Mouse (Mus musculus): ENCODE measurements at regions not wholly inside any gene's neighbourhood (a gene's known extent, or its start where the extent isn't known, plus 50 kb on each side); places are given as distances from the start of the nearest gene placed in this dataset.

DNA sequence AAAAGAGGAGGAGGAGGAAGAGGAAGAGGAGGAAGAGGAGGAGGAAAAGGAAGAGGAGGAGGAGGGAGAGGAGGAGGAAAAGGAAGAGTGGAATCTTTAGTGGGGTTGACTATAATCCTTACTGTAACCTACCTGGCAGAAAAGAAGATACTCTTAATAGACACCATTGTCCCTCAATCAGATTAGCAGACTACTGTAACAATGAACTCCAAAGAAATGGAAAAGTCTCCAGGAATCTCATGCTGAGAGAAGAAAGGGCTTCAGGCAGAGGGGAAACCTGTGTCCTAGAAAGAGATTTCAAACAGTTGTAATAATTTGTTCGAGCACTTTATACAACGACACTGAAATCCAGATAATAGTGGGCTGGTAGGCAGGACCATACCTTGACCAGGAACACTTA is 87.6 kb upstream of the Chd2 start:
- no peak overlapping the region for H3K27ac ChIP-seq (ENCODE audit: low read depth)
- H3K4me2 ChIP-seq (ENCODE audit: low read length) = no peak overlapping the region
- WGBS = 87% methylated on average over 2 of the region's 2 CpGs
- H3K9ac ChIP-seq (ENCODE audit: low read length) = no peak overlapping the region
- no peak for DNase-seq (ENCODE audit: low spot score)
- H3K4me1 ChIP-seq (replicated peaks; ENCODE audit: control insufficient read depth, insufficient read depth, low read length) = 0 out of 2 replicates have a peak, but pooled peaks cover 3% of the 10 kb centered on the region
- no peaks in the 10 kb centered on the region for H3K9me3 ChIP-seq (ENCODE audit: control insufficient read depth, low read length)
- no peak for ATAC-seq (replicated peaks; ENCODE audit: low FRiP score, low TSS enrichment, low read depth)
- H3K4me3 ChIP-seq (ENCODE audit: low read depth, low read length) = no peak overlapping the region
- H3K27me3 ChIP-seq (replicated peaks; ENCODE audit: control insufficient read depth, insufficient read depth, low read length) = no peaks in the 10 kb centered on the region
- H3K36me3 ChIP-seq (ENCODE audit: control insufficient read depth, insufficient read depth, low read length) = no peaks in the 10 kb centered on the region

DNA sequence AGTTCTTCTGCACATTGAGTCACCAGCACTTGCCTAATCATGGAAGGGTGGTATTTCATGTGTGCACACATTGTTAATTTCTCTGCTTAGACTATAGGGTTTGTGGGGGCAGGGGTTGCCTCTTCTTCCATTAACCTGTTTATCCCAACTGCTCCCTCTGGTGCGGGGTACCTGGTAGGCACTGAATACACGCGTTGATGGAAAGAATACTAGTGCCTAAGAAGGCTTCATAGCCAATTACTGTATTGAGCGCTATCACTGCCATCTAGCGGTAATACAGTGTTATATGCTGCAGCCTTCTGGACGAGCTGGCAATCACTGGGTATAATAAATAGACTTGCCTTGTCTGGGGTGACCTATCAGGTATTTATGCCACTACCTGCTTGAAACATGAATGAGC is 86.4 kb upstream of the Chd2 start:
- peak; percentile 58 for ATAC-seq (replicated peaks; ENCODE audit: low FRiP score, low TSS enrichment, low read depth)
- 1% methylated on average over 6 of the region's 6 CpGs for WGBS
- H3K27me3 ChIP-seq (replicated peaks; ENCODE audit: control insufficient read depth, insufficient read depth, low read length) = no peaks in the 10 kb centered on the region
- H3K27ac ChIP-seq (ENCODE audit: low read depth) = no peak overlapping the region
- H3K4me3 ChIP-seq (ENCODE audit: low read depth, low read length) = no peak overlapping the region
- H3K4me1 ChIP-seq (replicated peaks; ENCODE audit: control insufficient read depth, insufficient read depth, low read length) = 0 out of 2 replicates have a peak, but pooled peaks cover 3% of the 10 kb centered on the region
- no peaks in the 10 kb centered on the region for H3K9me3 ChIP-seq (ENCODE audit: control insufficient read depth, low read length)
- no peak overlapping the region for H3K9ac ChIP-seq (ENCODE audit: low read length)
- no peak overlapping the region for H3K4me2 ChIP-seq (ENCODE audit: low read length)
- peak; percentile 79 for DNase-seq (ENCODE audit: low spot score)
- H3K36me3 ChIP-seq (ENCODE audit: control insufficient read depth, insufficient read depth, low read length) = no peaks in the 10 kb centered on the region

DNA sequence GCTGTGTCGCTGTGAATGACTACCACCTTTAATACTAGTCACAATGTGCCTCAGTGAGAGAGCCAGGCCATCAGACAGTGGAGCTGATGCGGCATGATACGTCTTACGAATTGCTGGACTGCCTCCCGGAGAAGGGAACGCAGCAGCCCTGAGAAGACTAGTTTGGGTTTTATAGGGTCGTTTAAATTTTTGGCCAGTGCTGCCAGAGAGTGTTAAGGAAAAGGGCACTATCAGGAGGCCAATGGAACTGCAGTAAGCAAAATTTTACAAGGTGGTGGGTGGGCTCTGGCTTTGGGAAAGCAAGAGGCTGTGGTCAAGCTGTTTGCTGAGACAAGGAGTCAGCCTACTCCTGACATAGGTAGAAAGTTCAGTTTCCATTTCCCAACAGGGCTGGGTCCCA is 84.7 kb upstream of the Chd2 start:
- 58% methylated on average over 7 of the region's 7 CpGs for WGBS
- Histone ChIP-seq H3K27me3 (replicated peaks; ENCODE audit: control insufficient read depth, insufficient read depth, low read length) (no peaks in the 10 kb centered on the region), H3K9me3 (ENCODE audit: control insufficient read depth, low read length) (no peaks in the 10 kb centered on the region), H3K36me3 (ENCODE audit: control insufficient read depth, insufficient read depth, low read length) (no peaks in the 10 kb centered on the region), H3K4me3 (ENCODE audit: low read depth, low read length) (no peak overlapping the region), H3K27ac (ENCODE audit: low read depth) (no peak overlapping the region), H3K9ac (ENCODE audit: low read length) (no peak overlapping the region), H3K4me2 (ENCODE audit: low read length) (no peak overlapping the region), H3K4me1 (replicated peaks; ENCODE audit: control insufficient read depth, insufficient read depth, low read length) (0 out of 2 replicates have a peak, but pooled peaks cover 3% of the 10 kb centered on the region)
- no peak for ATAC-seq (replicated peaks; ENCODE audit: low FRiP score, low TSS enrichment, low read depth)
- DNase-seq (ENCODE audit: low spot score) = no peak

DNA sequence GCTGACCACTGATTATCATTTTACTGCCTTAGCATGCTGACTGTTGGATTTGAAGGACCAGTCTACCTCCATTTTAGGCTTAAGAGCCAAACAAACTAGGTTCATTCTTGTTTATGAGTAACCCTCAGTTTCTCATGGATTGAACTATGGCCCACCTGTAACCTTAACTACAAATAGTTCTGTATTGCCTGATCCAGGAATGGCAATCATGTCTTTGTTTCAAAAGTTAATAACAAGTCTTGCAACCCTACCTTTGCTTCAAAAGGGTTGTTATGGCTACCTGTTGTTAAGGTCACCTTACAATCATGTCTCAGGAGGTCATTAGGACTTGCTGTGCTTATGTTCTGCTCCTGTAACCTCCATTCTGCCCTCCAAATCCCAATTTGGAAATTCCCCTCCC is 84.0 kb upstream of the Chd2 start:
- Histone ChIP-seq H3K9ac (ENCODE audit: low read length) (no peak overlapping the region), H3K4me3 (ENCODE audit: low read depth, low read length) (no peak overlapping the region), H3K4me1 (replicated peaks; ENCODE audit: control insufficient read depth, insufficient read depth, low read length) (0 out of 2 replicates have a peak, but pooled peaks cover 3% of the 10 kb centered on the region), H3K27ac (ENCODE audit: low read depth) (no peak overlapping the region), H3K36me3 (ENCODE audit: control insufficient read depth, insufficient read depth, low read length) (no peaks in the 10 kb centered on the region), H3K9me3 (ENCODE audit: control insufficient read depth, low read length) (no peaks in the 10 kb centered on the region), H3K4me2 (ENCODE audit: low read length) (no peak overlapping the region), H3K27me3 (replicated peaks; ENCODE audit: control insufficient read depth, insufficient read depth, low read length) (no peaks in the 10 kb centered on the region)
- DNase-seq (ENCODE audit: low spot score) = no peak
- no peak for ATAC-seq (replicated peaks; ENCODE audit: low FRiP score, low TSS enrichment, low read depth)

DNA sequence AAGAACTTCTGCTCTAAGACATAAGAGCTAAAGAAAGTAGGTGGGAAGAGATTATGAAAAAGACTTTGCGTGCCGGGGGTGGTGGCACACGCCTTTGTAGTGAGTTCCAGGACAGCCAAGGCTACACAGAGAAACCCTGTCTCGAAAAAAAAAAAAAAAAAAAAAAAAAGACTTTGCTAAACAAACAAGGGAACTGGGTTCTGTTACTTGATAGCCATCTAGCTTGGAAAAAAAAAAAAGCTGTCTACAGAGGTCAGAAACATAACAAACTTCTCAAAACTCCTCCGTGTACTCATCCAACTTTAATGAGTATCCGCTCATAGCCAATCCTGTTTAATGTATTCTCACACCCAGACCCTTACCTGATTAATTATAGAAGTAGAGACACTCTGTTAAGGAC is 83.4 kb upstream of the Chd2 start:
- Histone ChIP-seq H3K4me2 (ENCODE audit: low read length) (no peak overlapping the region), H3K4me1 (replicated peaks; ENCODE audit: control insufficient read depth, insufficient read depth, low read length) (0 out of 2 replicates have a peak, but pooled peaks cover 3% of the 10 kb centered on the region), H3K27ac (ENCODE audit: low read depth) (no peak overlapping the region), H3K27me3 (replicated peaks; ENCODE audit: control insufficient read depth, insufficient read depth, low read length) (no peaks in the 10 kb centered on the region), H3K36me3 (ENCODE audit: control insufficient read depth, insufficient read depth, low read length) (no peaks in the 10 kb centered on the region), H3K4me3 (ENCODE audit: low read depth, low read length) (no peak overlapping the region), H3K9ac (ENCODE audit: low read length) (no peak overlapping the region), H3K9me3 (ENCODE audit: control insufficient read depth, low read length) (no peaks in the 10 kb centered on the region)
- DNase-seq (ENCODE audit: low spot score) (no peak), ATAC-seq (replicated peaks; ENCODE audit: low FRiP score, low TSS enrichment, low read depth) (no peak)
- WGBS = 72% methylated on average over 6 of the region's 6 CpGs

DNA sequence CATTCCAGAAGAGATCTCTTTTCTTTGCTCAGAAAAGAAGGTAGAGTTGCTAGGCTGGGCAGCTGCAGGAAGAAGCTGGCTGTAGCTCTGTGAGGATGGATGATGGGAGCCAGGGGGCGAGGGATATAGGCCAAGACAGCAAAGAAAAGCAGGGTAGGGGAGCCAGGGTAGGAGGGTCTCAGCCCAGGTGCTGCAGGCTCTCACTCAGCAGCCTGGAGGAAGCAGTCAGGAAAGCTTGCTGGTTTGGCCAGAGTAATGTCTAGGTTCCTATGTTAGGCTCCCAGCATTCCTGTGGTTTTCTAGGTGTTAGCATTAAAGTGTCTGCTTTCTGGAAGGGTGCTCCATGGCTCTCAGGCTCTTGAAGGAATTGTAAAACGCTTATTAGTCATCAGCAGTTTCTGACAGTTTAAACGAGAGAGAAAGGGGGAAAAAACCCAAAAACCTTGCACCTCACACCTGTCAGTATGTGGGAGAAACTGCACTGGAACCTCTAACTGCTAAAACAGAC is 82.5 kb upstream of the Chd2 start:
- WGBS = 73% methylated on average over 3 of the region's 3 CpGs
- no peak overlapping the region for H3K9ac ChIP-seq (ENCODE audit: low read length)
- DNase-seq (ENCODE audit: low spot score) (no peak), ATAC-seq (replicated peaks; ENCODE audit: low FRiP score, low TSS enrichment, low read depth) (no peak)
- H3K27ac ChIP-seq (ENCODE audit: low read depth) = no peak overlapping the region
- H3K27me3 ChIP-seq (replicated peaks; ENCODE audit: control insufficient read depth, insufficient read depth, low read length) = no peaks in the 10 kb centered on the region
- 0 out of 2 replicates have a peak, but pooled peaks cover 3% of the 10 kb centered on the region for H3K4me1 ChIP-seq (replicated peaks; ENCODE audit: control insufficient read depth, insufficient read depth, low read length)
- no peak overlapping the region for H3K4me3 ChIP-seq (ENCODE audit: low read depth, low read length)
- no peaks in the 10 kb centered on the region for H3K36me3 ChIP-seq (ENCODE audit: control insufficient read depth, insufficient read depth, low read length)
- H3K9me3 ChIP-seq (ENCODE audit: control insufficient read depth, low read length) = no peaks in the 10 kb centered on the region
- no peak overlapping the region for H3K4me2 ChIP-seq (ENCODE audit: low read length)

DNA sequence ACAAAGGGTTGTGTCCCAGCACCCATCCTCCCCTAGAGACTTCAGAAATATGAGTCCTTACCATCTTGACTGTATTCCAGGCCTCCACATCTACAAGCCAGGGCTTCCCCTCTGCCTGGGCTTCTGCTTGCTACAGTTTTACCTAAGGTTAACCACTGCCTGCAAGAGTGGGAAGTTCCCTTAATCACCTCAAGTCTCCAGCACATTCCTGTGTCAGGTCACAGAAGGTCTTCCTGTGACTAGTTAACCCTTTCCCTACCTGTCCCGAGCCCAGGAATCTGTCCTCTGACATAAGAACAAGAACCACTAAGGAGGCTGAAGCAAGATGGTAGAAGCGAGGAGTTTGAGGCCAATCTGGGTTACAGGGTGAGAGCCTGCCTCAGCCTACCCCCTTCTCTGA is 80.8 kb upstream of the Chd2 start:
- Histone ChIP-seq H3K9ac (ENCODE audit: low read length) (no peak overlapping the region), H3K4me1 (replicated peaks; ENCODE audit: control insufficient read depth, insufficient read depth, low read length) (0 out of 2 replicates have a peak, but pooled peaks cover under 1% of the 10 kb centered on the region), H3K27me3 (replicated peaks; ENCODE audit: control insufficient read depth, insufficient read depth, low read length) (no peaks in the 10 kb centered on the region), H3K4me3 (ENCODE audit: low read depth, low read length) (no peak overlapping the region), H3K4me2 (ENCODE audit: low read length) (no peak overlapping the region), H3K36me3 (ENCODE audit: control insufficient read depth, insufficient read depth, low read length) (no peaks in the 10 kb centered on the region), H3K27ac (ENCODE audit: low read depth) (no peak overlapping the region), H3K9me3 (ENCODE audit: control insufficient read depth, low read length) (no peaks in the 10 kb centered on the region)
- ATAC-seq (replicated peaks; ENCODE audit: low FRiP score, low TSS enrichment, low read depth) (no peak), DNase-seq (ENCODE audit: low spot score) (no peak)
- 69% methylated on average over 2 of the region's 2 CpGs for WGBS

DNA sequence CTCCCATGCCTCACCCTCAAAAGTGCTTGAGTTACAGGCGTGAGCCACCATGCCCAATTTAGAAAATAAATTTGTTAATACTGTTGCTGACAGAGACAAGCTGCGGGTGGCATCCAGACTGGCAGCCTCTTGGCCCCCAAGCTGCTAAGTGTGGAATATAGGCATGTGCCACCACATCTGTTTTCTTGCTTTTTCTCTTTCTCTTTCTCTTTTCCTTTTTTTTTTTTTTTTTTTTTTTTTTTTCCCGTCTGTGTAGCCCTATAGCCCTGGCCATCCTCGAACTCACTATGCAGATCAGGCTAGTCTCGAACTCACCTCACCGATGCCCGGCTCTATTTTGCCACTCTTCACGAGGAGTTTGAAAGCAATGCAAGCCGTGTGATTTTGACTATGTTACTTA is 78.7 kb upstream of the Chd2 start:
- no peak overlapping the region for H3K27ac ChIP-seq (ENCODE audit: low read depth)
- no peak overlapping the region for H3K9ac ChIP-seq (ENCODE audit: low read length)
- ATAC-seq (replicated peaks; ENCODE audit: low FRiP score, low TSS enrichment, low read depth) (no peak), DNase-seq (ENCODE audit: low spot score) (no peak)
- H3K27me3 ChIP-seq (replicated peaks; ENCODE audit: control insufficient read depth, insufficient read depth, low read length) = no peaks in the 10 kb centered on the region
- no peaks in the 10 kb centered on the region for H3K9me3 ChIP-seq (ENCODE audit: control insufficient read depth, low read length)
- 88% methylated on average over 9 of the region's 9 CpGs for WGBS
- H3K4me2 ChIP-seq (ENCODE audit: low read length) = no peak overlapping the region
- H3K4me3 ChIP-seq (ENCODE audit: low read depth, low read length) = no peak overlapping the region
- no peaks in the 10 kb centered on the region for H3K36me3 ChIP-seq (ENCODE audit: control insufficient read depth, insufficient read depth, low read length)
- H3K4me1 ChIP-seq (replicated peaks; ENCODE audit: control insufficient read depth, insufficient read depth, low read length) = peaks cover 16% of the 10 kb centered on the region

DNA sequence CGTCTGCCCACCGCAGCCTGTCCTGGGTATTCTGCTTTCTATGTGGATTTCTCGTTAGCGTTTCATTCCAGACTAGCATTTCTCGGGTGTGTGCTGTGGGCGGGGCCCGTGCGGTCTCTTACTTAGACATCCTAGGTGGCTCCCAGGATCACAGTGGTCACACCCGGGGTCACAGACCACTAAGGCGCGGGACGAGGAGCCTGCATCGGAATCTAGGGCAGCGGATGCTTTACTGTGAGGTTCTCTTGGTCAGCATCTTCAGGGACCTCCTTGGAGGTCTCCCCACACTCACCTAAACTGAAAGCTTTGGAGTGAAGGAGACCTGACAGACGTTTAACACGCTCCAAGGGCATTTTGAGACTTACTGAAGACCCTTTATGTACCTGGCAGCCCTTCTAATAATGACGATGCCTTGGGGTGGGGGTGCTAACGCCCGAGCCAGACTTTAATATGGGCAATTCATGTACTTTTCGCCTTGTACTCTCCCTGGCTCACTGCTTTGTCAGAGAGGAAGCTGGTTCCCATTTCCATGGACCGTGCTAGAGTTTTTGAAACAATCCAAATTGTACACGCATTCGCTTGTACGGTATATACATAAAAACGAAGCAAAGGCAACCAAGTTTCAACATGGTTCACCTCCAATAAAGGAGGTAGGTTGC is 77.3 kb upstream of the Chd2 start:
- Histone ChIP-seq H3K4me1 (replicated peaks; ENCODE audit: control insufficient read depth, insufficient read depth, low read length) (peaks cover 26% of the 10 kb centered on the region), H3K27ac (ENCODE audit: low read depth) (peak overlapping the region; percentile 100), H3K9me3 (ENCODE audit: control insufficient read depth, low read length) (no peaks in the 10 kb centered on the region), H3K9ac (ENCODE audit: low read length) (peak overlapping the region; percentile 98), H3K4me2 (ENCODE audit: low read length) (peak overlapping the region; percentile 93), H3K27me3 (replicated peaks; ENCODE audit: control insufficient read depth, insufficient read depth, low read length) (no peaks in the 10 kb centered on the region), H3K36me3 (ENCODE audit: control insufficient read depth, insufficient read depth, low read length) (no peaks in the 10 kb centered on the region), H3K4me3 (ENCODE audit: low read depth, low read length) (peak overlapping the region; percentile 70)
- DNase-seq (ENCODE audit: low spot score) (no peak), ATAC-seq (replicated peaks; ENCODE audit: low FRiP score, low TSS enrichment, low read depth) (peak; percentile 45)
- WGBS = 7% methylated on average over 25 of the region's 25 CpGs

Measured in intestine, embryonic 14.5 days (tissue).